Mouse (Mus musculus): Measurements from ENCODE around the gene Lrp8.

- TF ChIP-seq POLR2A (IDR thresholded peaks at IDR 0.05; ENCODE audit: insufficient read depth, low read depth, low read length) (no peak), CTCF (IDR thresholded peaks at IDR 0.05) (no peak)
These were observed 630 bp downstream of the Lrp8 start for GRCm38 (mm10) chr4:107802450-107803331.
